Mouse (Mus musculus) layer of hippocampus, postnatal 14 days (tissue): ENCODE measurements around the gene Ap3s2. TPM values are rescaled to one million over a fixed set of nuclear protein-coding genes. Genes with fewer than 3 reads are reported as not detected.

Experiments used
- DNase-seq, 2 experiments: peaks; one replicate each; pipeline ENCODE4 v3.0.0; 2021 to 2022; ENCODE audit warnings: low spot score in 2 of 2, mixed read lengths in 1 of 2
- microRNA-seq, 2 experiments: library from miRNA; unstranded; fragments of <30 nt; microRNA quantifications; one replicate each; pipeline ENCODE4 v1.2.0; 2021
- total RNA-seq, 2 experiments: library from RNA; stranded (reverse); gene quantifications; 2 replicates each; pipeline ENCODE4 v1.2.3; 2021

Ap3s2 gene
- total RNA-seq, 2 experiments from 2014 or later, result 50.4 to 51.3 TPM

DNA sequence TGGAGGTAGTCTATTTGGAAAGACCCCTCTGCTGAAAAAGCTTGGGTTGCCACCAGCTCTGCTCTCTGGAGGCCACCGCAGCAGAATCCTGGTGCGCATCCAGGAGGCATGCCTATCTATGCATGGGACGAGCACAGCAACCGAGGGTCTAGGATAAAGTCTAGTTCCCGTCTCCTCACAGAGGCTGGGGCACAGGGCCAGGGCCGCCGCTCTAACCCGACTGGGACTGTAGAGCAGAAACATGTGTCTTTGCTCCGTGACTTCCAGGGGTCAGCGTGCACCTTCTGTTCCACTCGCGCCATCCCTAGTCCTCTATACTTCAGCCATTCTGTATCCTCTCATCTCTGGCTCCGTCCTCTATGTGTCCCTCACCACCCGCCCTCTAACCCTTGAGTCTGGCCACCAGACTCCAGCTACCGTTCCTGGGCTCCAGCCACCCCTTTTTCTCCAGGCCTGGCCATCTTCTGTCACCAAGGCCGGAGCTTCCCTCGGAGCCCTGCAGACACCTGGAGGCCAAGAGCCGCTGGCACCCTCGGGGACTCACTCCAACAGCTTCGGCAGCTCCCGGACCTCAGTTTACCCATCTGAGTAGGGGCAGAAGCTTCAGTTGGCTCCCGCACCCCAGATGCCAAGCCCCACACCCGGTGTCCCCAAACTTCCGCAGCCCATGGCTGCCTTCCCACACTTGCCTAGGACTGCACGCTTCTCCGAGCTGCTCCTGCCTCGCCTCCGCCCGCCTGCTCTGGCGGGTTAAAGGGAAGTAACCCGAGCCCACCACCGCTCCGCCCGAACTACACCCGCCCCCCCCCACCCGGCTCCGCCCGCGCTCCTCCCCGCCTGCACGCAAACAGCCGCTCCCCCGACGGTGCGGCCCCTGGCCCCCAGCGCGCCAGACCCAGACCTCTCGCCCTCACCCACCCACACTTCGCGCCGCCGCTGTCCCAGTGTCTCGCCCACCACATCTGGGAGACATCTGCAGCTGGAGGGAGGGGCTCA, 72.7 kb downstream of the Ap3s2 start:
- DNase-seq, result no peak

GRCm38 (mm10) chr7:79846342-79846741, 74.1 kb downstream of the Ap3s2 start:
- DNase-seq, result no peak

GRCm38 (mm10) chr7:79844090-79844802, 76.2 kb downstream of the Ap3s2 start:
- no peak for DNase-seq

GRCm38 (mm10) chr7:79842163-79842562, 78.3 kb downstream of the Ap3s2 start:
- DNase-seq, result no peak

DNA sequence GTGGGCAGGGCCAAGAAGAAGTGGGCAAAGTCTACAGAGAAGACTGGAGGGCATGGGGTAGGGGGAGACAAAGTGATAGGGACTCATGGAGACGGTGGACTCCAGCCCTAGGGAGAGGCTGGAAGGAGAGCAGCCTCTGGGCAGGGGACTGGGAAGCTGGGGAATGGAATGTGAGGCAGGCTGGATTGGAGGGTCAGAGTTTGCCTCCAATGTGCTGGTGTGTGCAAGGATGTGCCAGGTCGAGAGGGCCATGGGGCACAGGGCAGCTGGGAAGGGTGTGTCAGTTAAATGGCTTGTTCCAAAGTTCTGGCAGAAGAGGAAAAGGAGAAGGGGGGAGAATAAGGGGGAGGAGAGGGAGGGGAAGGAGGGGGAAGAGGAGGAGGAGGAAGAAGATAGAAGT, 83.2 kb downstream of the Ap3s2 start:
- no peak for DNase-seq

DNA sequence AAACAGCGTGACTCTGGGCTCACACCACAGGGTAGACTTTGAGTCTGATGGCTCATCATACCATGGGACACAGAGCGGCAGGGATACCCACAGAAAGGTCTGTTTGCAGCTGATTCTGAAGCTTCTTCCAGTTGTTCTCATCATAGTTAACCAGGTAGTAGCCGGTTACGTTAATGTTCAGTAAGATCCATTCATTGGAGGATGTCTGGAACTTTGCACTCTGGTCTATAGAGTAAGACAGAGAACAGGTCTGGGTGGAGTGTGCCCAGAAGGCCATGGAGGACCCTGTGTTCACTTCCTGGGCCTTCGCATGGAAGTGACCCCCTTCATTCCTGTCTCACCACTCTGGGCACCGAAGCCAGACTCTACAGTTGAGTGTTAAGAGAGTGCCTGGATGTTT, 85.3 kb downstream of the Ap3s2 start:
- DNase-seq, result no peak

GRCm38 (mm10) chr7:79832980-79833379, 87.5 kb downstream of the Ap3s2 start:
- no peak for DNase-seq

GRCm38 (mm10) chr7:79831585-79831984, 88.9 kb downstream of the Ap3s2 start:
- DNase-seq, result no peak

DNA sequence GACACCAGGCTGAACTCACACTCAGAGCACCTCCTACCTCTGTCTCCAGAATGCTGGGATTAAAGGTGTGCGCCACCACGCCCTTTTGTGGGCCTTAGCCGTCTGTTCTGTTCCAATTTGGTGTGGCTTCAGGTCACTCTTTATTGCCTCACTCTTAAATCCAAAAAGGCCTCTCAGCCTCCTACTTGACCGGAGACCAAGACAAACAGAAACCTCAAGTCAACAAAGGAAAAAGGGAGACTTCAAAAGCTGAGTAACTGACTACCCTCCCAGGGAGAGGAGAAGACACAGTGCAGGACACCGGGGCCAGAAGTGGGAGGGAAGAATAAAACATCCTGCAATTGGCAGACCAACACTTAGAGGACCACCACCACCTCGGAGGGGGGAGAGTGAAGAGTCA, 89.3 kb downstream of the Ap3s2 start:
- DNase-seq, result no peak

DNA sequence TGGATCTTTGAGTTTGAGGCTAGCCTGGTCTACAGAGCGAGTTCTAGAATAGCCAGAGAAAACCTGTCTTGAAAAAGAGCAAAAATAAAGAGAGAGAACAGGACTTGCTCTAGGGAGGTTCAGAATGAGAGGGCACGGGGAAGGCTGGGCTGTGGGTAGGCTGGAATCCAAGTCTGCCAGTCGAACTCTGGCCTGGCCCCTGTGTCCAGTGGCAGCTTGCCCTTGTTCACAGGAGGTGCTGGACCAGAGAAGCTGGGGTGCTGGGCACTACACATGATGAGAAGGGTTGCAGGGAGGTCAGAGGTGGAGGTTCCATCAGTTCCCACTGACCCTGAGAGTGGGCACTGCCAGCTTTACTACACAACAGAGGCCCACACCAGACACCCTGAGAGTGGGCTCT, 92.1 kb downstream of the Ap3s2 start:
- no peak for DNase-seq

Small RNA genes within 50 kb of the gene (microRNA-seq; reads per million reads assigned to microRNA genes)
- 0 reads per million in 2 experiments for gene Gm24541

Other genes starting within 250 kb of the Ap3s2 start
- 1 to 10 TPM; 3.0 to 3.2 TPM for gene Kif7, start 204.9 kb downstream of the Ap3s2 start, total RNA-seq
- gene Plin1, start 187.7 kb downstream of the Ap3s2 start, total RNA-seq, result under 1 TPM; 0.58 to 0.83 TPM
- gene Pex11a, start 177.5 kb downstream of the Ap3s2 start, total RNA-seq, result 10 to 100 TPM; 11.0 to 14.3 TPM
- under 1 TPM; 0.17 to 0.60 TPM for gene Wdr93, start 177.5 kb downstream of the Ap3s2 start, total RNA-seq
- under 1 TPM; 0.60 TPM for gene Mesp1, start 126.9 kb downstream of the Ap3s2 start, total RNA-seq
- gene Mesp2, start 109.9 kb downstream of the Ap3s2 start, total RNA-seq, result 1 to 10 TPM; 1.2 to 1.9 TPM
- 1 to 10 TPM; 4.6 to 5.3 TPM for gene Anpep, start 59.6 kb downstream of the Ap3s2 start, total RNA-seq
- gene Arpin, start 14.7 kb upstream of the Ap3s2 start, total RNA-seq, result 10 to 100 TPM; 12.5 to 12.7 TPM
- gene Zfp710, start 104.2 kb upstream of the Ap3s2 start, total RNA-seq, result 10 to 100 TPM; 17.5 to 18.0 TPM
- gene Idh2, start 194.7 kb upstream of the Ap3s2 start, total RNA-seq, result 10 to 100 TPM; 70.9 to 75.8 TPM